Mouse (Mus musculus): ENCODE data around the gene P2rx6. TPM values are rescaled to one million over a fixed set of nuclear protein-coding genes. Genes with fewer than 3 reads are reported as not detected.
A peak's percentile ranks its signal among the peaks of the same experiment; 100 is the strongest.
"Not testable (repeated sequence)": the region's sequence is repeated elsewhere in the genome, so short reads cannot be mapped to it uniquely, and the experiment has no call there.

Gene P2rx6
- polyA plus RNA-seq, 1 experiment from 2014 or later, result 0.60 TPM

GRCm38 (mm10) chr16:17564771-17565170, 3.1 kb downstream of the P2rx6 start:
- 34% methylated on average over 3 of the region's 3 CpGs for WGBS
- ATAC-seq, result no peak
- H3K9me3 ChIP-seq, result no peaks in the 10 kb centered on the region
- H3K27ac ChIP-seq, result no peak overlapping the region
- H3K4me3 ChIP-seq (replicated peaks), result no peak overlapping the region
- no peaks in the 10 kb centered on the region for H3K27me3 ChIP-seq (replicated peaks)
- H3K9ac ChIP-seq, result no peak overlapping the region
- peaks cover 16% of the 10 kb centered on the region for H3K4me1 ChIP-seq (replicated peaks)
- H3K4me2 ChIP-seq (replicated peaks), result no peak overlapping the region
- H3K36me3 ChIP-seq, result no peaks in the 10 kb centered on the region

DNA sequence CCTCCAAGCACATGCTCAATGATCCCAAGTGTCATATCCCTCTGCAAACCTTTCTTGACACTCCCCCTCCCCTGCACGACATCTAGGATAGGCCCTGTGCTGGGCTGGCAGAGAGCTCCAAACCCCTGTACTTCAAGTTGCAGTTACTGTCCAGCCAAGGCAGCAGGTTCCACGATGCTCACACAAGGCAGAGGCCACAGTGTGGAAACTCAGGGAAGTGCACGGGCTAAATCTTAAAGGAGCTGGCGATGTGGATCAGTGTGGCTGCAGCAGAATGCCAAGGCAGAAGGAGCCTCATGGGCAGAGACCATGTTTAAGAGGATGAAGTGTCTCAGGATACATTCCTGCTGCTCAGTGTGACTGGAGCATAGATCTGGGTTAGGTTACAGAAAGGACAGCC, 4.5 kb downstream of the P2rx6 start:
- no peaks in the 10 kb centered on the region for H3K9me3 ChIP-seq
- WGBS, result 28% methylated on average over 4 of the region's 4 CpGs
- H3K4me1 ChIP-seq (replicated peaks), result peaks cover 9% of the 10 kb centered on the region
- ATAC-seq, result no peak
- H3K36me3 ChIP-seq, result no peaks in the 10 kb centered on the region
- H3K27ac ChIP-seq, result no peak overlapping the region
- no peak overlapping the region for H3K4me2 ChIP-seq (replicated peaks)
- no peak overlapping the region for H3K9ac ChIP-seq
- no peak overlapping the region for H3K4me3 ChIP-seq (replicated peaks)
- no peaks in the 10 kb centered on the region for H3K27me3 ChIP-seq (replicated peaks)

GRCm38 (mm10) chr16:17575870-17576824, 14.5 kb downstream of the P2rx6 start:
- no peaks in the 10 kb centered on the region for H3K9me3 ChIP-seq
- H3K4me3 ChIP-seq (replicated peaks), result peak overlapping the region; percentile 63
- peak overlapping the region; percentile 44; the same call in 1 of the 2 replicates for H3K27ac ChIP-seq
- no peaks in the 10 kb centered on the region for H3K4me1 ChIP-seq (replicated peaks)
- WGBS, result 14% methylated on average over 45 of the region's 45 CpGs
- H3K4me2 ChIP-seq (replicated peaks), result peak overlapping the region; percentile 94
- peak overlapping the region; percentile 73 for H3K9ac ChIP-seq
- H3K27me3 ChIP-seq (replicated peaks), result peaks cover 3% of the 10 kb centered on the region; the same call in 1 of the 2 replicates
- ATAC-seq, result peak; percentile 93
- H3K36me3 ChIP-seq, result no peaks in the 10 kb centered on the region

GRCm38 (mm10) chr16:17576825-17577215, 15.1 kb downstream of the P2rx6 start:
- Histone ChIP-seq H3K4me1 (replicated peaks) (no peaks in the 10 kb centered on the region), H3K9me3 (no peaks in the 10 kb centered on the region), H3K9ac (peak overlapping the region; percentile 73), H3K36me3 (no peaks in the 10 kb centered on the region), H3K27me3 (replicated peaks) (peaks cover 3% of the 10 kb centered on the region; the same call in 1 of the 2 replicates), H3K4me3 (replicated peaks) (peak overlapping the region; percentile 63), H3K4me2 (replicated peaks) (peak overlapping the region; percentile 94), H3K27ac (0 out of 2 replicates have a peak overlapping the region, but pooled peaks have one; percentile 44)
- WGBS, result 15% methylated on average over 8 of the region's 8 CpGs
- no peak for ATAC-seq

- ATAC-seq, result no peak
These were observed 21.4 kb downstream of the P2rx6 start, which contains the start of gene Slc7a4 for GRCm38 (mm10) chr16:17583064-17583463. Gene Slc7a4, minus strand, starts transcription at chr16:17583214.

GRCm38 (mm10) chr16:17584555-17584954, 22.9 kb downstream of the P2rx6 start:
- Histone ChIP-seq H3K27ac (no peak overlapping the region), H3K9ac (no peak overlapping the region), H3K4me2 (replicated peaks) (no peak overlapping the region), H3K27me3 (replicated peaks) (no peaks in the 10 kb centered on the region), H3K4me3 (replicated peaks) (no peak overlapping the region), H3K9me3 (0 out of 2 replicates have a peak, but pooled peaks cover 3% of the 10 kb centered on the region), H3K4me1 (replicated peaks) (no peaks in the 10 kb centered on the region), H3K36me3 (no peaks in the 10 kb centered on the region)
- no peak for ATAC-seq
- WGBS, result 89% methylated on average over 7 of the region's 7 CpGs

More at GRCm38 (mm10) chr16:17583064-17583463, 21.4 kb downstream of the P2rx6 start, which contains the start of gene Slc7a4:
- Histone ChIP-seq H3K4me2 (replicated peaks) (no peak within 1 kb of the TSS), H3K9ac (no peak within 1 kb of the TSS), H3K27ac (no peak within 1 kb of the TSS), H3K4me3 (replicated peaks) (no peak within 1 kb of the TSS), H3K27me3 (replicated peaks) (no peaks in the 10 kb centered on the region), H3K36me3 (no peaks in the 10 kb centered on the region), H3K9me3 (no peaks in the 10 kb centered on the region), H3K4me1 (replicated peaks) (no peaks in the 10 kb centered on the region)
- WGBS, result 17% methylated on average over 8 of the region's 8 CpGs

- H3K4me3 ChIP-seq (replicated peaks), result no peak overlapping the region
- H3K9me3 ChIP-seq, result 0 out of 2 replicates have a peak, but pooled peaks cover 3% of the 10 kb centered on the region
- H3K27me3 ChIP-seq (replicated peaks), result no peaks in the 10 kb centered on the region
- no peaks in the 10 kb centered on the region for H3K4me1 ChIP-seq (replicated peaks)
- H3K9ac ChIP-seq, result no peak overlapping the region
- H3K4me2 ChIP-seq (replicated peaks), result no peak overlapping the region
- H3K27ac ChIP-seq, result no peak overlapping the region
- H3K36me3 ChIP-seq, result no peaks in the 10 kb centered on the region
- ATAC-seq, result no peak
- WGBS, result 22% methylated on average over 2 of the region's 2 CpGs
These were observed 29.0 kb downstream of the P2rx6 start for GRCm38 (mm10) chr16:17590731-17591130.

GRCm38 (mm10) chr16:17600944-17601562, 39.4 kb downstream of the P2rx6 start:
- no peak overlapping the region for H3K4me3 ChIP-seq (replicated peaks)
- H3K27me3 ChIP-seq (replicated peaks), result no peaks in the 10 kb centered on the region
- H3K36me3 ChIP-seq, result no peaks in the 10 kb centered on the region
- H3K4me2 ChIP-seq (replicated peaks), result no peak overlapping the region
- no peak overlapping the region for H3K27ac ChIP-seq
- H3K9ac ChIP-seq, result no peak overlapping the region
- 54% methylated on average over 3 of the region's 3 CpGs for WGBS
- H3K9me3 ChIP-seq, result no peaks in the 10 kb centered on the region
- H3K4me1 ChIP-seq (replicated peaks), result no peaks in the 10 kb centered on the region
- ATAC-seq, result no peak

DNA sequence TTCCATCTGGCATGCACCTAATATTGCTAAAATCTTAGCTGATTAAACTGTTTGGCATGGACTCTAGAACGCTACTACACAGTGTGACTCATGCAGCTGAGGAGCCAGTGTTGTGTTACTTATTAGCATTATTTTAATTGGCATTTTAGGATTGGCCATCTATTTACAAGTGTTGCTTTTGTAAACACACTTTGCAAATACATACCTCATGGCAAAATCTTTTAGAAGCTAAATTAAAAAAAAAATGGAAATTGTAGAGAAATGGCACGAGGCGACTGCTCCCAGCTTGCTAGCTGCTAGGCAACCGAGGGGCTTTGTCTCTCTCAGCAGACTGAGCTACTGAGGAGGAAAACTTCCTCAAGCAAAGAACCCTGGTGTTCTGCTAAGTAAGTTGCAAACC, 43.3 kb downstream of the P2rx6 start:
- Histone ChIP-seq H3K27ac (no peak overlapping the region), H3K27me3 (replicated peaks) (no peaks in the 10 kb centered on the region), H3K36me3 (no peaks in the 10 kb centered on the region), H3K9ac (no peak overlapping the region), H3K4me1 (replicated peaks) (no peaks in the 10 kb centered on the region), H3K4me3 (replicated peaks) (no peak overlapping the region), H3K4me2 (replicated peaks) (no peak overlapping the region), H3K9me3 (no peaks in the 10 kb centered on the region)
- no peak for ATAC-seq
- WGBS, result 69% methylated on average over 4 of the region's 4 CpGs

GRCm38 (mm10) chr16:17605684-17606083, 44.0 kb downstream of the P2rx6 start:
- H3K36me3 ChIP-seq, result no peaks in the 10 kb centered on the region
- no peaks in the 10 kb centered on the region for H3K27me3 ChIP-seq (replicated peaks)
- H3K4me2 ChIP-seq (replicated peaks), result no peak overlapping the region
- no peak overlapping the region for H3K27ac ChIP-seq
- no peak overlapping the region for H3K9ac ChIP-seq
- no peaks in the 10 kb centered on the region for H3K9me3 ChIP-seq
- 79% methylated on average over 5 of the region's 5 CpGs for WGBS
- ATAC-seq, result no peak
- no peak overlapping the region for H3K4me3 ChIP-seq (replicated peaks)
- no peaks in the 10 kb centered on the region for H3K4me1 ChIP-seq (replicated peaks)

- H3K27me3 ChIP-seq (replicated peaks), result no peaks in the 10 kb centered on the region
- H3K4me3 ChIP-seq (replicated peaks), result no peak overlapping the region
- no peak for ATAC-seq
- H3K9me3 ChIP-seq, result no peaks in the 10 kb centered on the region
- no peak overlapping the region for H3K4me2 ChIP-seq (replicated peaks)
- H3K27ac ChIP-seq, result no peak overlapping the region
- H3K9ac ChIP-seq, result no peak overlapping the region
- no peaks in the 10 kb centered on the region for H3K36me3 ChIP-seq
- WGBS, result 67% methylated on average over 4 of the region's 4 CpGs
- H3K4me1 ChIP-seq (replicated peaks), result no peaks in the 10 kb centered on the region
These were observed 49.7 kb downstream of the P2rx6 start for GRCm38 (mm10) chr16:17611383-17611782.

GRCm38 (mm10) chr16:17614740-17615139, 53.1 kb downstream of the P2rx6 start:
- not testable (repeated sequence) for H3K4me2 ChIP-seq (replicated peaks)

More at GRCm38 (mm10) chr16:17614740-17615139, 53.1 kb downstream of the P2rx6 start:
- not testable (repeated sequence) for H3K27ac ChIP-seq; H3K4me3 ChIP-seq (replicated peaks); H3K27me3 ChIP-seq (replicated peaks); H3K4me1 ChIP-seq (replicated peaks); H3K36me3 ChIP-seq; H3K9me3 ChIP-seq; H3K9ac ChIP-seq; ATAC-seq
- 88% methylated on average over 6 of the region's 6 CpGs for WGBS
